Mouse (Mus musculus): ENCODE measurements at regions not wholly inside any gene's neighbourhood (a gene's known extent, or its start where the extent isn't known, plus 50 kb on each side); places are given as distances from the start of the nearest gene placed in this dataset.
"Not testable (repeated sequence)": the region's sequence is repeated elsewhere in the genome, so short reads cannot be mapped to it uniquely, and the experiment has no call there.

DNA sequence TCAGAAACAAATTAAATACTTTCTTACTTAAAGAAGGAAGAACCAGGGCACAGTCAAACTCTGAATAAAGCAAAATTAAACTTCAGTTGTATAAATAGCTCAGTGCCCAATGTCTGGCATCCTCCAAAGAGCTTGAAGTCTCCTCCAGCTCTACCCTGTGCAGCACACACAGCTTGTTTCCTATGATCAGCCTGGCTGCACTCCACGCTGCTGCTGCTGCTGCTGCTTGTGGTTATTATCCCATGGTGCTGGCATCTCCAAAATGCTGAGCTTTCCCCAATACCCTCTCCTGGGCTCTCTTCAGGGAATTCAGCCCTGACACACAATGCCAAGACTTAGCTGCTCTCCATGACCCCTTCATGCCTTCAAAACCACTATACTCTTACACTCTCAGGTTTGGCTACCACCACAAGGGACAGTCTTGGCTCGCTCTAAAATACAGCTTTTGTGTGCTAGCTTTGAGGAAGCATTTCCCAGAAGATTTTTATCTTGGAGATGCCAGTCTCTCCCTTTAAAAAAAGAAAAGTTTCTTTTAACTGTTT is 121.0 kb downstream of the Rab10 start:
- not testable (repeated sequence) for DNase-seq (ENCODE audit: low spot score); H3K4me1 ChIP-seq (replicated peaks; ENCODE audit: control insufficient read depth, insufficient read depth, low read length); H3K27ac ChIP-seq (ENCODE audit: low read depth, low read length); H3K9ac ChIP-seq (ENCODE audit: low read depth, low read length); H3K27me3 ChIP-seq (ENCODE audit: control insufficient read depth, insufficient read depth, low read length); H3K9me3 ChIP-seq (ENCODE audit: control insufficient read depth, low read length); ATAC-seq (ENCODE audit: low FRiP score); H3K36me3 ChIP-seq (ENCODE audit: control insufficient read depth, insufficient read depth, low read length); H3K4me3 ChIP-seq (ENCODE audit: low read depth, low read length); H3K4me2 ChIP-seq (replicated peaks; ENCODE audit: low read depth, low read length)
- 78% methylated on average over 2 of the region's 2 CpGs for WGBS

DNA sequence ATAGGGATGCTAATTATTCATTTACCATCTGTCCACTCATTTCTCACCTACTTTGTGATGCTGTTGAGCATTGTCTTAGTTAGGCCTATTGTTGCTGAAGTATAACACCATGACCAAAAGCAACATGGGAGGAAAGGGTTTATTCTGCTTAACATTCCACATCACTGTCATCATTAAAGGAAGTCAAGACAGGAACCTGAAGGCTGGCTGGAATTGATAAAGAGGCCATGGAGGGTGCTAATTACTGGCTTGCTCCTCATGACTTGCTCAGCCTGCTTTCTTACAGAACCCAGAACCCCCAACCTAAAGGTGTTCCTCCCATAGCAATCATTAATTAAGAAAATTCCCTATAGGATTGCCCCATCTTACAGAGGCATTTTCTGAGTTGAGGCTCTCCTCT is 121.6 kb downstream of the Rab10 start:
- Histone ChIP-seq H3K9ac (ENCODE audit: low read depth, low read length) (no peak overlapping the region), H3K4me2 (replicated peaks; ENCODE audit: low read depth, low read length) (no peak overlapping the region), H3K36me3 (ENCODE audit: control insufficient read depth, insufficient read depth, low read length) (no peaks in the 10 kb centered on the region), H3K27me3 (ENCODE audit: control insufficient read depth, insufficient read depth, low read length) (no peaks in the 10 kb centered on the region), H3K27ac (ENCODE audit: low read depth, low read length) (no peak overlapping the region), H3K4me3 (ENCODE audit: low read depth, low read length) (no peak overlapping the region), H3K9me3 (ENCODE audit: control insufficient read depth, low read length) (no peaks in the 10 kb centered on the region), H3K4me1 (replicated peaks; ENCODE audit: control insufficient read depth, insufficient read depth, low read length) (no peaks in the 10 kb centered on the region)
- ATAC-seq (ENCODE audit: low FRiP score) (no peak), DNase-seq (ENCODE audit: low spot score) (no peak)

DNA sequence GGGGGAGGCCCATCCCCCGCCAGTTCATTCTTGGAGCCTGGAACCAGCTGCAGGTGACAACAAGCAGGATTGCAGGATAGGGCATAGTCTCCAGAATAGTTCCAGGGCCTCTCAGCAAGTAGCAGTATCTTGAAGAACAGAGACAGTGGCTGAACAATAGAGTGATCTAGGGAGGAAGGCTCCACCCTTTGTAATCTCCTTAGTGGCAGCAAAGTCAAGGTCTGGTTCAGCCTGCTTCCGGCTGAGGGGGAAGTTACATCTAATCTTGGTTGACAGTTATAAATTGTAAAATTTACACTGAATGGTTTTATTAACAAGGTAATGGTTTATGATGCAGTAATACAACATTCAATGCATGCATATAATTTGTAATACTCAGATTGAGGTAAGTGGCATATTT is 136.4 kb downstream of the Rab10 start:
- H3K27me3 ChIP-seq (ENCODE audit: control insufficient read depth, insufficient read depth, low read length), result no peaks in the 10 kb centered on the region
- no peaks in the 10 kb centered on the region for H3K36me3 ChIP-seq (ENCODE audit: control insufficient read depth, insufficient read depth, low read length)
- DNase-seq (ENCODE audit: low spot score) (no peak), ATAC-seq (ENCODE audit: low FRiP score) (no peak)
- H3K4me1 ChIP-seq (replicated peaks; ENCODE audit: control insufficient read depth, insufficient read depth, low read length), result no peaks in the 10 kb centered on the region
- H3K9ac ChIP-seq (ENCODE audit: low read depth, low read length), result no peak overlapping the region
- no peak overlapping the region for H3K4me3 ChIP-seq (ENCODE audit: low read depth, low read length)
- H3K9me3 ChIP-seq (ENCODE audit: control insufficient read depth, low read length), result no peaks in the 10 kb centered on the region
- no peak overlapping the region for H3K4me2 ChIP-seq (replicated peaks; ENCODE audit: low read depth, low read length)
- H3K27ac ChIP-seq (ENCODE audit: low read depth, low read length), result no peak overlapping the region
- WGBS, result 84% methylated on average over 2 of the region's 2 CpGs

DNA sequence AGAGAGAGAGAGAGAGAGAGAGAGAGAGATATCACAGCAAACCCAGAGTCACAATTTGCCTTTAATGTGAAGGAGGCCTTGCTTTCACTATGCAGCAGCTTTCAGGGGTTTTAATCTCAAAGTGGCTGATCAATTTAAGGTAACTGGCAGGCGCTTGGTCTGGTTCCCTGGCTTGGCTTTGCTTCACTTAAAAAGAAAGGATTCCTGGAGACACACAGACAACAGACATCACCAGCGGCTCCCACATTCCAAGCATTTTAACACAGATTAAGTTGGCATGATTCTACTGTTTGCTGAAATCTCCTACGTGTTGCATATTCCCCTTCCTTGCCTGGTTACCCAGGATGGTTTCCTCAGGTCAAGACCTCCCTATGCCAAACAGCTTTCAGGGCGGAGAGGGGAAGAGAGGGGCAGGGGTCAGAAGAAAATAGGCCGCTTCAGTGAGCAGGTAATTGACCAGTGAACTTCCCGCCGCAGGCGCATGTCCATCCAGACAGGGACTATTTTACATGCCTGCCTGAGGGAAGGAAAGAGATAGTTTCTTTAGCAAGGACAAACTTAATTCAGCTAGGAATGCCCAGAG is 140.0 kb downstream of the Rab10 start:
- not testable (repeated sequence) for H3K4me3 ChIP-seq (ENCODE audit: low read depth, low read length); H3K9me3 ChIP-seq (ENCODE audit: control insufficient read depth, low read length); H3K36me3 ChIP-seq (ENCODE audit: control insufficient read depth, insufficient read depth, low read length); H3K27me3 ChIP-seq (ENCODE audit: control insufficient read depth, insufficient read depth, low read length); ATAC-seq (ENCODE audit: low FRiP score); H3K27ac ChIP-seq (ENCODE audit: low read depth, low read length); H3K4me1 ChIP-seq (replicated peaks; ENCODE audit: control insufficient read depth, insufficient read depth, low read length); H3K4me2 ChIP-seq (replicated peaks; ENCODE audit: low read depth, low read length); H3K9ac ChIP-seq (ENCODE audit: low read depth, low read length); DNase-seq (ENCODE audit: low spot score)
- WGBS, result 36% methylated on average over 8 of the region's 8 CpGs

DNA sequence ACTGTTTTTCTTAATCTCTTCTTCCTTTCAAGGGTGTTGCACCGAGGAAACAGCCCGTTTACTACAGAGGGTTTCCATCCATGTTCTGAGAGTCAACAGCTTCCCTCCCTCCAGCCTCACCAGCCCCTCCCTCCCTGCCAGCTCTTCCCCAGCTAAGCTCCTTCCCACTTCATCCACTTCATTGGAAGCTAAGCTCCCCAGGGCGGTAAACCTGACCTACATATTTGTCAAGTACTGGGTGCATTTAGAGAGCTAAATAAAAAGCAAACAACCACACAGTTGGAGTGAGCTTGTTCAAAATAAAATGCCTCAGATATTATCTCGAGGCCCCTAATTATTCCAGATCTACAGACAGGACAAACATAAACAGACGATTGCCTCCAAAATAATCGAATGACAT is 148.1 kb downstream of the Rab10 start:
- not testable (repeated sequence) for H3K27me3 ChIP-seq (ENCODE audit: control insufficient read depth, insufficient read depth, low read length); ATAC-seq (ENCODE audit: low FRiP score); H3K4me1 ChIP-seq (replicated peaks; ENCODE audit: control insufficient read depth, insufficient read depth, low read length); H3K4me3 ChIP-seq (ENCODE audit: low read depth, low read length); DNase-seq (ENCODE audit: low spot score); H3K4me2 ChIP-seq (replicated peaks; ENCODE audit: low read depth, low read length); H3K36me3 ChIP-seq (ENCODE audit: control insufficient read depth, insufficient read depth, low read length); H3K9ac ChIP-seq (ENCODE audit: low read depth, low read length); H3K9me3 ChIP-seq (ENCODE audit: control insufficient read depth, low read length); H3K27ac ChIP-seq (ENCODE audit: low read depth, low read length)
- 78% methylated on average over 6 of the region's 6 CpGs for WGBS

DNA sequence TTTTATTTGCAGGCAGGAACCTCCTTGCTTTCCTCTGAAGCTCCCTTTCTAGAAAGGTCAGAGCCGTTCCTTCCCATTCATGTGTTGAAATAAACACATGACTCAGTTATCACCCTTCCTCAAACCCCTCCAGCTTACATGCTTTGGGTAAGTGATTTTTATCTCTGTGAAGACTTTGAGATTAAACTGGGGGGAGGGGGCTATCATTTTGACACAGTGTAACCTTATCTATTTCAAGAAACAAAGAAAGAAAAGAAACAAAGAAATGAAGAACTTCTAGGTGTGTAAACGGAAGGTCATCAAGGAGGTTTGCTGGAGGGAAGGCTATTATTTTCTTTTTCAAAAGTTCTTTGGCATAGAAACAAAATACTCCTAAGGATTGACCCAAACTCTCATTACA is 151.0 kb downstream of the Rab10 start:
- not testable (repeated sequence) for ATAC-seq (ENCODE audit: low FRiP score)
- 83% methylated on average over 2 of the region's 2 CpGs for WGBS

DNA sequence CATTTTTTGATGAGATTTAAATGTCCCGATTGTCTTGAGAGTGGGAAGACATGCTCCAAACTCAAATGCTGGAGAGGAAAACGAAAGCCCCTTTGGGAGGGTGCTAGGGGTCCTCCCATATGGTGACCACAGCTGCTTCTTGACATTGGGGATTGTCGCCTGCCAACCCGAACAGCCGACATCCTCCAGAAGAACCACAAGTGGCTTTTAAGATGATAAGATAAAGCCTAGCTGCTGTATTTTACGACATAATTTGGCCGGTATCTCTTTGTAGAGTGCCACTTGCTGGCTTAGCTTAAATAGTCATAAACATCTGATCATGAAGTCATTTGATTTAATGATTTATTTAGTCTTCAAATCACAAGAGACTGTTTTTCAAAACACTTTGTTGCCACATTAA is 156.1 kb downstream of the Rab10 start:
- not testable (repeated sequence) for H3K27ac ChIP-seq (ENCODE audit: low read depth, low read length); H3K4me2 ChIP-seq (replicated peaks; ENCODE audit: low read depth, low read length); H3K4me1 ChIP-seq (replicated peaks; ENCODE audit: control insufficient read depth, insufficient read depth, low read length); H3K4me3 ChIP-seq (ENCODE audit: low read depth, low read length); H3K27me3 ChIP-seq (ENCODE audit: control insufficient read depth, insufficient read depth, low read length); H3K9ac ChIP-seq (ENCODE audit: low read depth, low read length); ATAC-seq (ENCODE audit: low FRiP score); DNase-seq (ENCODE audit: low spot score); H3K9me3 ChIP-seq (ENCODE audit: control insufficient read depth, low read length); H3K36me3 ChIP-seq (ENCODE audit: control insufficient read depth, insufficient read depth, low read length)
- WGBS, result 85% methylated on average over 7 of the region's 7 CpGs

More for the DNA sequence above, 151.0 kb downstream of the Rab10 start:
- not testable (repeated sequence) for H3K36me3 ChIP-seq (ENCODE audit: control insufficient read depth, insufficient read depth, low read length); DNase-seq (ENCODE audit: low spot score); H3K9me3 ChIP-seq (ENCODE audit: control insufficient read depth, low read length); H3K27ac ChIP-seq (ENCODE audit: low read depth, low read length); H3K4me1 ChIP-seq (replicated peaks; ENCODE audit: control insufficient read depth, insufficient read depth, low read length); H3K4me2 ChIP-seq (replicated peaks; ENCODE audit: low read depth, low read length); H3K27me3 ChIP-seq (ENCODE audit: control insufficient read depth, insufficient read depth, low read length); H3K9ac ChIP-seq (ENCODE audit: low read depth, low read length); H3K4me3 ChIP-seq (ENCODE audit: low read depth, low read length)

DNA sequence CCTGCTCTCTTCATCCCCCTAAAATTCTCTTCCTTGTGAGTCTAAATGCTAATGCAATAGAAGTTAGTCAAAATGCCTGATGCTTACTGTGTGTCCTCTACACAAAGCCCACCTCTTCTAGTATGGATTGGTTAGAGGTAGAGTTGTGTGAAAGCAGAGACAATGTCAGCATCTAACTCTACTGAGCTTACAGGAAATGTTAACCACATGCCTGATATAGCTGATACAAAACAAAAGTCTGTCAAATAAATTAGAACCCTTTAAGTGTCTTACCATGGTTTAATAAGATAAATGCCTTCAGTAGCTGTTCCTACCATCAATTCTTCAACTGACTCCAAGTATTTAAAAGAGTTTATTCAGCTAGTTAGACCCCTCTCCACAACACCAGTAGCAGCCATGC is 177.2 kb downstream of the Rab10 start:
- not testable (repeated sequence) for DNase-seq (ENCODE audit: low spot score); ATAC-seq (ENCODE audit: low FRiP score); H3K9me3 ChIP-seq (ENCODE audit: control insufficient read depth, low read length); H3K4me1 ChIP-seq (replicated peaks; ENCODE audit: control insufficient read depth, insufficient read depth, low read length); H3K9ac ChIP-seq (ENCODE audit: low read depth, low read length); H3K36me3 ChIP-seq (ENCODE audit: control insufficient read depth, insufficient read depth, low read length); H3K27ac ChIP-seq (ENCODE audit: low read depth, low read length); H3K27me3 ChIP-seq (ENCODE audit: control insufficient read depth, insufficient read depth, low read length); H3K4me2 ChIP-seq (replicated peaks; ENCODE audit: low read depth, low read length); H3K4me3 ChIP-seq (ENCODE audit: low read depth, low read length)

DNA sequence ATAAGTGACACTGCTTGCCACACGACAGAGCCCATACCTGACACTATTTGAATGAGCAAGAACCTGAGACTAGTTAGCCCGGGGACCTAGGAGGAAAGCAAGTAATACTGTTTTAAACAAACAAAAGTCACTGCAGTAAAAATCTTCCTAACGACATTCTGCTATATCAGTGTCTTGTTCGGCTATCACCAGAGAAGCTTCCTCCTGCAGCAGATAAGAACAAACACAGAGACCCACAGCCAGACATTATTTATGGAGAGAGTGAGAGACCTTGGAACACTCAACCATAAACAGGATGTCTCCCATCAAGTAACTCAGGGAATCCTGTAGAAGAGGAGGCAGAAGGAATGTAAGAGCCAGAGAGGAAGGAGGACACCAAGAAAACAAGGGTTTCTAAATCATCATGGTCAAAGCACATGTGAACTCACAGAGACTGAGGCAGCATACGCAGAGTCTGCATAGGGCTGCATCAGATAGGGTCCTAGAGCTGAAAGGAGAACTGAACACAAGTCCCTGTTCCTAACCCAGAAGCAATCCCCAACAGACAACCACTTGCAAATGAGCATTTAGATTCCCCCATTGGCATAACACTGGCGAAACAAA is 178.5 kb downstream of the Rab10 start:
- H3K27ac ChIP-seq (ENCODE audit: low read depth, low read length); DNase-seq (ENCODE audit: low spot score); ATAC-seq (ENCODE audit: low FRiP score); H3K9me3 ChIP-seq (ENCODE audit: control insufficient read depth, low read length); H3K4me2 ChIP-seq (replicated peaks; ENCODE audit: low read depth, low read length); H3K27me3 ChIP-seq (ENCODE audit: control insufficient read depth, insufficient read depth, low read length); H3K4me1 ChIP-seq (replicated peaks; ENCODE audit: control insufficient read depth, insufficient read depth, low read length); H3K9ac ChIP-seq (ENCODE audit: low read depth, low read length); H3K36me3 ChIP-seq (ENCODE audit: control insufficient read depth, insufficient read depth, low read length); H3K4me3 ChIP-seq (ENCODE audit: low read depth, low read length): not testable (repeated sequence)
- 89% methylated on average over 6 of the region's 6 CpGs for WGBS

Data from hindbrain, embryonic 11.5 days (tissue).